Mouse (Mus musculus) mouse trophoblast stem cell (cell line): ENCODE results near the gene Ddb2.

ENCODE experiments used
- in situ Hi-C, 2 experiments: fragments of 300-500 bp; cut with MseI, MboI; formaldehyde crosslinking; loops; 2 replicates in 1 of 2; 3 replicates in 1 of 2; pipeline ENCODE4 v1.15.1; 2025

The Ddb2 gene

DNA sequence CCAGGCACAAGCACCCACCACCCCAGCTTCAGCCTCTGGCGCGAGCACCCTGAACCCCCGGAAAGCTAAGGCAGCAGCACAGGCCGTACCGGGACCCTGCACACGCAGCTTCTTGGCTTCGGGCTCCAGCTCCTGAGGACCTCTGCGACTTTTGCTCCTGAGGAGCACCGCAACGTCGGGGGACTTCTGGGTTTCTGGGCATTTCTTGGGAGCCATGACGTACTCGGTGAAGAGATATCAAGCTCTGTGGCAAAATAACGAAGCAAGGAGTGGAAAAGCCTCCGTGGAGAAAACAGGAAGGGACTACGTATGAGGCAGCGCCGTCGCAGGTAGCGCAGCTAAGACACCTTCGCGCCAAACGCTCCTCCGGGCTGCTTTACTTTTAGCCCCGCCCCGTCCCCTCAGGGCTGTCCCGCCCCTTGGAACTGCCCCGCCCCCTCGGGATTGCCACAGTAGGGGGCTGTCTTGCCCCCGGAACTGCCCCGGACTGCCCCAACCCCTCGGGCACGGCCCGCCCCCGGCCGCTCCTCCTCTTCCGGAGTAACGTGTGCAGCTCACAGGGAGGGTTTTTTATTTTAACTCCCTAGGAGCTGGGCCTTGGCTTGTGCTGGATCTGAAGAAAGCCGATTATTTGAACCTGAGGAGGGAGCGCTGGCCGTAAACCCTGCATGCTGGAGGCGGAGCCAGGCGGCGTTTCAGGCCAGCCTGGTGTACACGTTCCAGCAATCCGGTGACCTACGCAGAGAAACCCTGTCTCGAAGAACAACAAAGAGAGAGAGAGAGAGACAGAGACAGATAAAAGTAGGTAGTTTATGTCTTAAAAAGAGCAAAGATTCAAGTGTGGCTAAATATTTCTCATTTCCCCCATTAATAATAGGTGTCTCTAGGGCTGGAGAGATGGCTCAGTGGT, at the start of gene Ddb2:
TSS of gene Ddb2 (minus strand) at position 382 of the 910 bp plus-strand sequence.
- in situ Hi-C loops: loop anchor here in 1 of 2 experiments (10.0 kb wide), 1 partner anchor 122 kb away; the partner anchor contains the start of gene Mybpc3

DNA sequence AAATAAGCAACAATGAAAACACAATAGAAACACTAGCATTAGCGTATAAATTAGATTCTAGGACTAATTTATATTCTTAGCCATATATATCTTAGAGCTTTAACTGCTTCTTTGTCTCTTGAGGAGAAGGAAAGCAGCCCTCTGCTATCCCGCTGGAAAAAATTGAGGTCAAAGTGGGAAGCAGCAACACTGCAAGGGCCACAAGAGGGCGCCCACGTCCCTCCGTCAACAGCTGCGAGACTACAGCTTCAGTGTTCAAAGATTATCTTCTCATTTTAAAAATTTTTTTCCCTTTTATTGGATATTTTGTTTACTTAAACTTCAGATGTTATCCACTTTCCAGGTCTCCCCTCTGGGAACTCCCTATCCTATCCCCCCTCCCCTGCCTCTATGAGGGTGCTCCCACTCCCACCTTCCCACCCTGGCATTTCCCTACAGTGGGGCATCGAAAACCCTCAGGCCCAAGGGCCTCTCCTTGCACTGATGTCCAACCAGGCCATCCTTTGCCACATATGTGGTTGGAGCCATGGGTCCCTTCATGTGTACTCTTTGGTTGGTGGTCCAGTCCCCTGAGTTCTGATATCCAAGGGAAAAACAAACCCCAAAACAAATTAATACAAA, 49.2 kb upstream of the Ddb2 start:
- in situ Hi-C loops: loop anchor here (5.0 kb wide), 1 partner anchor 196 kb away; no protein-coding TSS in a partner anchor

GRCm38 (mm10) chr2:91284375-91285199, 47.8 kb upstream of the Ddb2 start:
- in situ Hi-C loops: loop anchor here (5.0 kb wide), 1 partner anchor 198 kb away; no protein-coding TSS in a partner anchor

- in situ Hi-C loops: no loop called here
Measured at GRCm38 (mm10) chr2:91283972-91284371, 47.2 kb upstream of the Ddb2 start.

DNA sequence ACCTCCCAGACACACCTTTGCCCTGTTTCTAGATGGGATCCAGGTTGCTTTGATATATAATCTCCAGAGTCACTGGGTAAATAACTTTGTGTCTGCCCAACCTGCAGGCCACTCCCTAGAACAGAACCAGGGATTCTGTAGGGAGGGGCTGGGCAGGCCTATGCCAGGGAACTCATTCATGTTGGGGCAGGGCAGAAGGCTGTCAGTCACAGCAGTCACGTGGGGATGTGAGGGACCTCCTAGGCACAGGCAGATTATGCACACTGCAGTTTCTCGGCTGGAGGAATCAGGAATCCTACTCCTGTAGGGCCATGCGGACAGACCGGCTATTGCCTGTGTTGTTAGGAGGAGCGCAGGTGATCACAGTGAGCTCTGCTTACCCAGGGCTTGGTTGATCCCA, 44.6 kb upstream of the Ddb2 start:
- in situ Hi-C loops: no loop called here

DNA sequence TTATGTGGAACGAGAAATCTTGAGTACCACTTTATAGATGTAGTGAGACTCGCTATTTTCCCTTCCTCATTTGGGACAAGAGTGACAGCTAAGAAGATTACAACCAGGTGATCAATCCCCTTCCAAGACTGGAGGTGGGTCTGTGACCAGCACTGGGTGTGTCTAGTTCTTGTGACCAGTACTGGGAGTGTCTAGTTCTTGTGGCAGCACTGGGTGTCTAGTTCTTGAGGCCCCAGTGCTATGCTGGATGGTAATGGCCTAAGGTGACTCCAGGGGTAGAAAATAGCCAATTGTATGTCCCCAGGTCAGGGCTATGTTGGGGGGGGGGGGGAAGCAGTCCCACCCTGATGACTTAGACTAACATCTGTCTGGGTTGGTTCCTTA, 42.6 kb upstream of the Ddb2 start:
- in situ Hi-C loops: no loop called here

DNA sequence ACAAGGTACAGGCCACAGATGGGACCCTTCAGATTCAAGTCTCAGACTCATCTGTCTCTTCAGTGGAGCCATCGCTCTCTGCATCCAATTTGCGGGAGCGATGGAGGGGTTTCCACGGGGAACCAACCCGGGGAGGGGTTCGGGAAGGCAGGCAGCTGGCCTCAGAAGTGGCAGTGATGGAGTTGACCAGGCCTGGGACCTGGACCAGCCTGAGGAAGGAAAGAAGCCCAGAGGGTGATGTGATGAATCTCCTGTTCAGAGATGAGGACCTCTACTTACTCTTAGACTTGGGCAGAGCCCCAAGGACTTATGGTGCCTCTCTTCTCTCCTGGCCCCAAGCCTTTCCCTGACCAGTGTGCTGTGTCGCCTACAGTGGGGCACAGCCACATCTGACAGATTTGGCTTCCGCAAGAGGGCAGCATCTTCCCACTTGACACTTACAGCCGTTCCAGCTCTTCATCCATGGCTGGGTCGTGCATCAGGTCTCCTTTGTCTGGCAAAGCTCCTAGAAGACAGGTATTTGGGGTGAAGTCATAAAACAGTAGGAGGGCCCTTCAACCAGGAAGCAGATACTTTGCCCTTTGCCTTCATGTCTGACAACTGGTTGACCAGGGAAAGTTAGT, 42.1 kb upstream of the Ddb2 start:
- in situ Hi-C loops: no loop called here

DNA sequence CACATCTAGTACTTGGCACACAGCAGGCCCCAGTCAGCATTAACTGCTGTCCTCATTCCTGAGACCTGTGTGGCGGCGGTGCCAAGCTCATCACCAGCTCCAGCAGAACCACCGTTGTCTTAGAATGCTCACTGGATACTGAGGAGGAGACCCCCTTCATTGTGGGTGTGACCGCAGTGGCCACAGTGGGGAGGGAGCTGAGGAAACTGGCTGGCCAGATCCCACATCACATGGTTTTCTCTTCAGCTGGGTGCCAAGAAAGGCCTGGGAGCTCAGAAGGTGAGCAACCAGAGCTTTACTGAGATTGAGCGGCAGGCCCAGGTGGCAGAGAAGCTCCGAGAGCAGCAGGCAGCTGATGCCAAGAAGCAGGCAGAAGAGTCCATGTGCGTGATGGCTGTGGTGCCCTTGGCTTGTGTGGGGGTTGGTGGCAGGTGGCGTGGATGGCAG, 32.9 kb upstream of the Ddb2 start:
- in situ Hi-C loops: no loop called here

DNA sequence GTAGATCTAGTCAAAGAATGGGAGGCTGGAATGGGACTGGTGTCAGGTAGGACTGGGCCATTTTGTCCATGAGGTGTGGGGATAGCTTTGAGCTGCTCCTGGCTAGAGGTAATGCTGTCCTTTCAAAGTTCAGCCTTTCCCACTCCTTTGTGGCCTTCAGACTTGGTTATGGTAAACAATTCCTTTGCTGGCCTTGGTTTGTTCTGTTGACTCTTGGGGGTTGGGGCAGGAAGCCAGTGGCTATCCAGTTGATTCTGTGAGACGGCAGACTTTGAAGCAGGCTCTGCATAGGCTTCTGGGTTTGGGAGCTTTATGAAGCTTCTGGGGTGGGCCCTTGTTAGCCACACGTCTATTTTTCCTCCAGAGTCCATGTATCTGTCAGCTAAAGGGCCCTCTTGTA, 31.9 kb upstream of the Ddb2 start:
- in situ Hi-C loops: no loop called here

DNA sequence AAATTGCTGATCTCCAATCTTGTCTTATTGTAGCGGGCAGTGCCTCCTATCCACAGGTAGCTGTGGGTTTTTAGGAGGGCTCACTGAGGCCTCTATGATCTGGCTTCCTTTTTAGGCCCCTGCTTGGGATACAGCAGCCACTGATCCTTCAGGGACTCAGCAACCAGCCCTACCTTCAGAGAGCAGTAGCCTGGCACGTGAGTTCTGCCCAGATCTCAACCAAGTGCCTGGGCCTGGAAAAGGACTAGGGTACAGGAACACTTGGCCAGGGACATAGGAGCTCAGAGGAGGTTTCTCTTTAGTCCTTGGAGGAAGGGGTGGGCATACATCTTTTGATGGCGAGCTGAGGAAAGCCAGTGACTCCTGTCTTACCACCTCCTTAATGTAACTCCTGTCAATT, 31.3 kb upstream of the Ddb2 start:
- in situ Hi-C loops: no loop called here

DNA sequence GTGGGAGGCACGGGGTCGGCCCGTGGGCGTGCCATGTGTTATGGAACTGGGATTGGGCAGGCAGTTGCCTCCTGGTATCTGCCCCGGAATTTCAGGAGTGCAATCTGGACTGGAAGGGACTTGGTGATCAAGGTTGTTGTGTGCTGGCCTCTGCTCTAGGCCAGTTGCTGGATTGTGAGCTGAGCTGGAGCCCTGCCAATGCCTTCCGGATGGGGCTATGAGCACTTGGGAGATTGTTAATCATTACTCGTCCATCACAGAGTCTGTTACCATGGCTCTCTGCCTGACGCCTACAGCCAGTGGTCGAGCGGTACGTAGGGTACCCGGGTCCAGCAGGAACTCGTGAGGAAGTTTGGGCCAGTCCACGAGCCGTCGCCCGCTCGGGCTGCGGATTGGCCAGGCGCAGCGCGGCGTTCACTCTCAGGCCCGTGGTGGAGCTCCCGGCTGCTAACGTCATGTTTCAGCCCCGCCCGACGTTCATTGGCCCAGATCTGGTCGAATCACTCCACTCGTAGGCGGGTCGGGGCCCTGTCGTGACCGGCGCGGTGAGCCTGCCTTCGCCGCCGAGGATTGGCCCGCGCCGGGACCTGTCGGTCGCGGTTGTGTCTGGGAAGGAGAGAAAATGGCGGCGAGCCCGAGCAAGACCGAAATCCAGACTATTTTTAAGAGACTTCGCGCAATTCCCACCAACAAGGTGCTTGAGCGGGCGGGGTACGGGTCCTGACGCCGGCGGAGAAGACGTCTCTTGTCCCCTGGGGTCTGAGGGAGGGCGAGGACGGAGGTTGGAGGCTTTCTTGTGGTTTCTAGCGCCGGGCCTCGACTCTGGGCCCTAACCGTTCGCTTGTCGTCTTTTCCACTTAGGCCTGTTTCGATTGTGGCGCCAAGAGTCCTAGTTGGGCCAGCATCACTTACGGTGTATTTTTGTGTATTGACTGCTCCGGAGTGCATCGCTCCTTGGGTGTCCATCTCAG, 28.2 kb upstream of the Ddb2 start, which contains the start of gene Arfgap2:
TSS of gene Arfgap2 (plus strand) at position 264 of the 971 bp plus-strand sequence.
- in situ Hi-C loops: no loop called here

DNA sequence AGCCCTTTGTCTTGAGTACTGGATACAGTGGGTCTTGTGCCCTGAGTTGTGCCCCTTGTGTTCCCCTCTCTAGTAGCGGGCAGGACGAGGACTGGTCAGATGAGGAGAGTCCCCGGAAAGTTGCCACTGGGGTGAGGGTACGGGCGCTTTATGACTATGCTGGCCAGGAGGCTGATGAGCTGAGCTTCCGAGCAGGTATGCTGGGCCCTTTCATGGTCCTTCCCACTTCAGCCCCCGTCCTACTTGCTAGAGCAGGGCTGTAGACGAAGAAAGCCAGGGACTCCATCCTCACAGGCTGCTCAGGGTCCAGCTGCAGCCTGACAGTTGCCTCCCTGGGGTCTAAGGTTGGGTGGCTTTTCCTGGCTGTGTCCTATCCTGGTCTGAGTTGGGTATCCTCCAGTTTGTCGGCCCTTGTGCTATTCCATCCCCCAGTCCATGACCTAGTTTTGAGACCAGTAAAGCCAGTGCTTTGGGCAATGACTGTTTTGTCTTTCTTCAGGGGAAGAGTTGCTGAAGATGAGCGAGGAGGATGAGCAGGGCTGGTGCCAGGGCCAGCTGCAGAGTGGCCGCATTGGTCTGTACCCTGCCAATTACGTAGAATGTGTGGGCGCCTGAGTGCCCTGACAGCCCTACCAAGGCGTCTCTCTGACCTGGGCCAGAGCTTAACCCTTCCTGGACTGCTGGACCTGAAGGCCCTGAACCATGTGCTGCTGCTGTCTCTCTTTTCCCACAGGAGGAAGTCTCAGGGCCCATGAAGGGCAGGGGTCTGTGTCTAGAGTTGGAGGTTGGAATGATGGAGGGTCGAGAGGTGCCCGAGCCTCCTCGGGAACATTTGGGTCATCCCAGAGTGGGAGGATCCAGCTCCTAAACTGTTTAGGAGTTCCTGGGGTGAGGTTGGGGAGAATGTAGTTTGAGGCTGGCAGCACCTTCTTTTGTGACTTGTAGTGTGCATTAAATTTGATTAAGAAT, 27.2 kb upstream of the Ddb2 start:
- in situ Hi-C loops: no loop called here

GRCm38 (mm10) chr2:91259493-91259892, 22.7 kb upstream of the Ddb2 start:
- in situ Hi-C loops: no loop called here

DNA sequence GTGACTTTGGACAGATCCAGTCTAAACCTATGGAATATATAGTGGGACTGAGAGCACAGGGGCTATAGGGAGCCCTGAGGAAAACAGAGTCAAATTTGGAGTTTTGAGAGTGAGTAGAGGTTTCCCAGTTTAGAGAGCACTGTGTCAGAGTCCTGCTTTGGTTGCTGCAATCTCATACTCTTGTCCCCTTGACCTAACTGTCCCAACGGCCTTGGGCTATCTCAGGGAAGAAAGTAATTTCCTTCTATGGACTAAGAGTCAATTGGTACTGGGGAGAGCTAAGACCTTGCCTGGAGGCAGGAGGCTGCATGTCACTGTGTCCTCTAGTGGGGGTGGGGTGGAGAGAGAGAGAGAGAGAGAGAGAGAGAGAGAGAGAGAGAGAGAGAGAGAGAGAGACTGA, 22.0 kb upstream of the Ddb2 start:
- in situ Hi-C loops: no loop called here

DNA sequence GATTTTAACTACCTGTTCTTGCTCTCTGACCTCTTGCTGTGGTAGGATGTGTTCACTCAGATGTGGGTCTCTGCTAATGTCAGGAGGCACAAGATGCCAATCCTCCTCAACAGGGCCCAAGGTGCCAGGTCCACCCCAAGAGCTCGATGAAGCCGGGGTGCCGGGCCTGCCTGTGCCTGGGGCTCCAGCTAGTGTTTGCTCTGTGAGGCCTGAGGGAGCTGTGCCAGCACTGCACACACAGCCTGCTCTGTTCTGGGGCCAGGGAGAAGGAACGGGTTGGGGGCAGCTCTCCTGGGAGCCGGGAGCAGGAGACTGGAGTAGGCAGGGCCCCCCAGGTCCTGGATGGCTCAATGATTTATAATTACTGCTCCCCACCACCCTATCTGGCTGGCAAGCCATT, 21.3 kb upstream of the Ddb2 start:
- in situ Hi-C loops: no loop called here

GRCm38 (mm10) chr2:91257126-91257980, 20.6 kb upstream of the Ddb2 start:
- in situ Hi-C loops: no loop called here

GRCm38 (mm10) chr2:91256256-91257125, 19.7 kb upstream of the Ddb2 start:
- in situ Hi-C loops: no loop called here
